Mouse (Mus musculus) activated CD4-positive, CD25-positive, alpha-beta regulatory T cell, adult 4 months (primary cell): Measurements from ENCODE around the gene Zfp335. TPM values are rescaled to one million over a fixed set of nuclear protein-coding genes. Genes with fewer than 3 reads are reported as not detected.
"Not testable (repeated sequence)": the region's sequence is repeated elsewhere in the genome, so short reads cannot be mapped to it uniquely, and the experiment has no call there.

Source experiments
- ATAC-seq: one replicate; pipeline ENCODE4 v1.8.0; 2017
- polyA plus RNA-seq, 2 experiments: library from polyadenylated mRNA; unstranded; fragments of 100-300 nt; shearing (Covaris generic); gene quantifications; one replicate each; pipeline ENCODE4 v1.2.1; 2017

The Zfp335 gene
- polyA plus RNA-seq, 2 experiments from 2014 or later, result 6.7 to 9.0 TPM

DNA sequence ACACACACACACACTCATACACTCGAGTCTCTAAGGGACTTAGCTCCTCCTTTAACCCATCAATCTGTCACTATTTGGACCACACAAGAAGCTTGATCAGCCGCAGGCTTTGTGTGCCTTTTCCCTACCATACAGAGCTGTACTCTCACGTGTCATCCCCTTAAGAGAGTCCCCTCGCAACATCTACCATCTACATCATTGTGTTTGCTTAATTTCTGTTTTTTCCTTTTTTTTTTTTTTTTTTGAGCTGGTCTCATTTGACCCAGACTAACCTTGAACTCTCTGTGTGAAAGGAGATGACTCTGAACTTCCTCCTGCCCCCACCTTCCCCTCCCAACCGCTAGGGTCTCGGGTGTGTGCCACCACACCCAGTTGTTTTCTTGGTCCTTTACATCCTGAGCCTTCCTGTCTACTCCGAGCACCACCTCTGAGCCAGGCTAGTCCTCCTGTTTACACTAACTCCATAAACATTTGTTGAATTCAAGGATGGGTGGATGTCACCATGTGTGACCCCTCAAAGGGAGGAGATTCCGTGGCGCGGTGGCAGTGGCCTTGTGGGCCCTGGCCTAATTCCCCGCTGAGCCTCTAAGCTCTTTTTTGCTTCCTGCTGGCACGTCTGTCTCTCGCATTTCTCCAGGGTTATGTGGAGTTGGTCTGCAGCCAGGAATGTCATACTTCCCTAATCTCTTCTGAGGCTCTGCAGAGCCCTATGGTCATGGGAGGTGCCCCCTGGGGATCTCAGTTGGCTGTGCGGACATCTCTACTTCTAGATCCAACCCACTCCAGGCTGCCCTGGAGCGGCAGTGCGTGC is 44.6 kb downstream of the Zfp335 start:
- ATAC-seq, result peak; percentile 58

DNA sequence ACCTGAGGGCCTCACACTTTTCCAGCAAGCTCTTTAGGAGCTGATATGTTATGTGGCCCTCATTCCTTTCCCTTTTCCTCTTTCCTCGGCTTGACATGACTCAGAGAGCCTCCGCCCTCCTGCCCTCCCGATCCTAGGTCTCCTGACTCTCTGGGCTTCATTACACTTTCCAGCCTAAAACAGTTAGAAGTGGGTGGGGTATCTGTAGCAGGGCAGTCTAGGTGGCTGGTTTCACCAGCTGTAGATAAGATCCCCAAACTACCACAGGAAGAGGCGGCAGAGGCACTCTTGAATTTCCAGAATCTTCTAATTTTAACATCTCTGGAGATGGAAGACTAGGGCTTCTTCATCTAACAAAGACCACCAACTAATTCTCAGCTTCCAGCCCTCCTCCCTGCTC is 47.0 kb downstream of the Zfp335 start:
- no peak for ATAC-seq

DNA sequence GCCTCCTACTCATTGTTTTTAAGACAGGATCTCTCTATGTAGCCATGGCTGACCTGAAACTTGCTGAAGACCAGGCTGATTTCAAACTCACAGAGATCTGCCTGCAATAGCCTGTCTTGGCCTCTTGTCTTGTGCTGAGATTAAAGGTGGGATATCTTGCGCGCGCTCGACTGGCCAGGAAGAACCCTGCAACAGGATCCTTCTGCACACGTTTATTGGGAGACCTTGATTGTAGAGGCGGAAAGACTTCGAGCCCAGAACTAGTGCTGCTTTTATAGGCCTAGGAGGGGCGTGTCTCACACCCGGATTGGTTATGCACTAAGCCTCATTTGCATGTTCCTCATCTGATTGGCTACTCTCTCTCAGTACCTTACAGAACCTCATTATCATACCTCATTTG is 48.1 kb downstream of the Zfp335 start:
- ATAC-seq, result not testable (repeated sequence)

DNA sequence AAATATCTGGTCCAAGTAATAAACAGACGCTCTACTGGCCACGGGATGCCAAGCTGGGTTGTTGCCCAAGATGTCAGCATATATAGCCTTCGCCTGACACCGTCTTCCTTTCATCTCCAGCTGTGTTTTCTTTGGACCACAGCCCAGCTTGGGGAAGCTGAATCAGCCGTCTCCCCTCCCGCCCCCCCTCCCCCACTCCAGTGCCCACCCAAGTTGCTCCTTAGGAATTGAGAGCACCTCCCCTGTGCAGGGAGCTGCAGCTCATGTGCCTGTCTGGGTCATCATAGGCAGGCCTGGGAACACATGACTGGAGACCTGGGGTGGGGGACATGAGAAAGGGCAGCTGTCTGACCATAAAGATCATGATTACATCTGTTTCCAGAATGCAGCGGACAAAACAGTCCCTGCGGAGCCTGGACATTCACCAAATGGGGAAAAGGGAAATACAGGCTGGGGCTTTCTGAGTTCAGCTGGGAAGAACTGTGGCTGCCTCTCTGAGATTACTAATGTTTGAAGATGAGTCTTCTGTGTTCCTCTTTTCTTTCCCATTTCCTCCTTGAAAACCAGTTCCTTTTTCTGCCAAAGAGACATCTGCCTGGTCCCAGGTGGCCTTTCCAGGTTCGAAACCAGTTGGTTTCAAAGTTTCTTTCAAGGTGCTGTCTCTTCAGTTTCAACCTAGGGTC is 49.2 kb downstream of the Zfp335 start:
- ATAC-seq, result no peak

DNA sequence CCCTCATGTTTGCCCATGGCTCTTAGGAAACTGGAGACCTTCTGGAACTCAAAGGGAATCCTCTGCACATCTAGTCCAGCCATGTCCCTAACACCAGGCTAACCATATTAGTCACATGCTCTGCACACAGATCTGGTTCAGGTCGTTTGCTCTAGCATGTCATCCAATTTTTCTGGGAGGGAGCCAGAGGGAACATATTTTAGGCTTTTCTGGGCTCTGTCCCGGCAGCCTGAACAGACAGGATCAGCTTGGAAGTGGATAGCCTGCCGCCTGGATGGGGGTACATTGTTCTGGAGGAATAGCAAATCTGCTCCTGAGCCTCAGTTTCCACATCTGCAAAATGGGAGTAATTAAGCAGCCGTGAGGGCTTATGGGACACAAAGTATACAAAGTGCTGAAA is 50.5 kb downstream of the Zfp335 start:
- no peak for ATAC-seq

DNA sequence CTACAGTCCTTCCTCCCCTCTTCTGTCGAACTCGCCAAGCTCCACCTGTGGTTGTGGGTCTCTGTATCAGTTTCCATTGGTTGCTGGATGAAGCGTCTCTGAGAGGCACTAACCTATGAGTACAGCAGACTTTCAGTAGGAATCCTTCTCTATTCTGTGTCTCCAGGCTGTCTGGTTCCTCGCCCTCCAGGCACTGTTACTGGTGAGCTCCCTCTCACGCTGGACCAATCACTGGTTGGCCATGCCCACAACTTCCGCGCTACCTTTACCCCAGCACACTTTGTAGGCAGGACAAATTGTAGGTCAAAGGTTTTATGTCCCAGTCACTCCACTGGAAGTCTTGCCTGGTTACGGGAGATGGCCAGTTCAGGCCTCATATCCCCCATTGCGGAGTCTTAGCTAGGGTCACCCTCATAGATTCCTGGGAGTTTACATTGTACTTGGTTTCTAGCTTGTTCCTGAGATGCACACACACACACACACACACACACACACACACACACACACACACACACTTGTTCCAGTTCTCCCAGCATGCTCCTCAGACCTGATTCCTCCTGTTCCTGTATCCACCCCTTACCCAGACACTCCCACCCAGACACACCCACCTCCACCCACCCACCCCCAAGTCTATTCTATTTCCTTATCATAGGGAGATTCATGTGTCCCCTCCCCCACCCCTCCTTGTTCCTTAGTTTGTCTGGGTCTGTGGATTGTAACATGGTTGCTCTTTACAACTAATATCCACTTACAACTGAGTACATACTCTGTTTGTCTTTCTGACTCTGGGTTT is 51.7 kb downstream of the Zfp335 start:
- no peak for ATAC-seq

DNA sequence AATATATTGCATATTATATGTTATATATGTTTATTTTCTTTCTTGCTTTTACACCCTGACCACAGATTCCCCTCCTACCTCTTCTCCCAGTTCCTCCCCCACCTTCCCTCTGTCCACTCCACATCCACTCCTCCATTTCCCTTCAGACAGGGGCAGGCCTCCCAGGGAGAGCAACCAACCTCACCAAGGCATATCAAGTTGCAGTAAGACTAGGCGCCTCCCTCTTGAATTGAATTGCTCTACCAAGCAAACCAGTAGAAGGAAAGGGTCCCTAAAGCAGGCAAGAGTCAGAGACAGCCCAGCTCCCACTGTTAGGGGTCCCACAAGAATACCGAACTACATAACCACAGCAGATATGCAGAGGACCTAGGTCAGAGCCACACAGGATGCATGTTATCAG is 52.4 kb downstream of the Zfp335 start:
- no peak for ATAC-seq

DNA sequence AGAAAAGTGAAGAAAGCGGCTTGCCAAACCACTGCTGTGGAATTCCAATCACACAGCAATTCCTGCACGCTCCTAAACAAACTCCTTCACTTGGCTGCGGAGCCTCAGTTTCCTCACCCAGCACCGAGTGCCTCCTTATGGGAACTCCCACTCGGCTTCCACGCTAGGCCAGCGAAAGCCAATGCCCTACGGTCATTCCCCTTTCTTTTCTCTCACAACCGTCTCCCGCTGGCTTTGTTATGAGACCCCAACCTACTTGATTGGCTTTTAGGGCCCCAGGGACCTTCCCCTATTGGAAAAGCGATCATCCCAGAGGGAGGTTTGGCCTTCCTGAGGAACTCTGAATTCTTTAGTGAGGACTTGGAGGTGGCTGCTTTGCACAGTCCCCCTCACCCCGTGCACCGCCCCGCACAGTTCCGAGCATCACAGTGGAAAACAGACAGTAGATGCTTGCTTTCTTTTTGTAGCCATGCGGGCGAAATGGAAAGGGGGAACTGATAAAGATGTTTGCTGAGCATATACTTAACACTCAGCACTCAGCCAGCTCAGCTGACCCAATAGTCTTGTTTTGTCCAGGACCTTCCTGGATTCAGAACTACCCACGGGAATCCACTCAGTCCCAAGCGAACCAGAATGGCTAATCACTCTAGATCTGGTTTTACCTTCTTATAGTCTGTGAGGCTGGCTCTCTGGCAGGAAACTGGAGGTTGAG is 53.6 kb downstream of the Zfp335 start:
- no peak for ATAC-seq

DNA sequence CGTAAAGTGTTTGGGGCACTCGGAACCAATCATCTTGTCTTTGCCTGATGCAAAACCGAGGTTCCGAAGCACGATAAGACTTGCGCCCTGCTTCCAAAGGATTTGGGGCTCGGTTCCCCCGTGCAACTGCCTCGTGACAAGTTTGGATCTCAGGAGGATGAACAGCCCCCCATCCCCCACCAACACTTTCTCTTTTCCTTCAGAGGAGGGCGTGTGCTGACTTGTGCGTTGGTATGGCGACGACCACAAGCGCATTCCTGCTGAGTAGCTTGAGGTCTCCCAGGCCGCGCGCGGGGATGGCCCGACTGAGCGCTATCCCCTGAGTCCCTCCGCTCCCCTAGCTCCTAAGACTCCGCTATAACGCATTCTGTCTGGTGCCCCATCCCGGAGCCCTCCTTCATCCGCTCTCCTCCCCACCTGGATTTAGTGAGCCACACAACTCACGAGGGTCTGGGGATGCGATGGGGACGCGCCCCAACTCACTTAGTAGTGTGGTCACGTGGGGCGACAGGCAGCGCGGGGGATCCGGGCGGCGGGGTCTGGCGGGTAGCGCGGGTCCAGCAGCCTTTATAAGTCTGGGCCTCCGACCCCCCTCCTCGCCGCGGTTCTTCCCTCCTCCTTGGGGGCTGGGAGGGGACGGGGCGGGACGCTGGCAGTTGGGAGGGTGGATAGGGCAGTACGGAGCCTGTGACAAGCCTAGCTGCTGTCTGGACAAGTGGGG is 54.3 kb downstream of the Zfp335 start, which contains the start of gene Pltp:
Gene Pltp, minus strand, starts transcription at position 611 of the 721 bp plus-strand sequence.
- peak; percentile 71 for ATAC-seq

DNA sequence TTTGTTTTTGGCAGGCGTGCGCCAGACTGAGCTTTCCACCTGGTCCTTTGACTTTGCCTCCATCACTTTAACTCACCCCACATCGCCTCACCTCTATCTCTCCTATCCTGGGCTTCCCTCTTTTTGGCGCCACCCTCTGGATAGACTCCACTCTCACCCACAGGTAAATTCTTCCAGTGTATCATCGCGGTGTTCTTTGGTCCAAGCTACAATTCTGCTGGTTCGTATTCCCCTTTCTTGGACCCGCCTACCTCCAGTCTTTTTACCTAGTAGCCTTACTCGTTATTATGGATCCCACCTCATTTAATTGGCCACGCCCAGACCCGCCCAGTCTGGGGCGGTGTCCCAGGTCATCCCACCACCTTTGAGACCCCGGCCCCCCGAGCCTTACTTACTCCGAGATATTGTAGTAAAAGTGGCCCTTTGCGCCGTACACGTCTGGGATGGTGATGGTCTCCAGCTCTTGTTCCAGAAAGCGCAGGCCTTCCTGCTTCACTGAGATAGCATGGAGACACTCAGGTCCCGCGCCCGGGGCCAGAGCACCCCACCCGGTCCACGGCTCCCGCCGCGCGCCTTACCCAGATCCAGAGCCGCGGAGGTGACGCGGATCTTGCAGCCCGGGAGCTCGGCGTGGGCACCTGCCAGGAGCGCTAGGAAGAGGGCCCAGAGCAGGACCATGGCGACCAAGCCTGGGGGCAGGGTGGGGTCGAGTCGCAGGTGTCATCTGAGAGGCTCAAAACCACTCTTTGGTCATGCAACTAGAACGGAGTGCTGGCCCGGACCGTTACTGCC is 55.1 kb downstream of the Zfp335 start:
- peak; percentile 17 for ATAC-seq

DNA sequence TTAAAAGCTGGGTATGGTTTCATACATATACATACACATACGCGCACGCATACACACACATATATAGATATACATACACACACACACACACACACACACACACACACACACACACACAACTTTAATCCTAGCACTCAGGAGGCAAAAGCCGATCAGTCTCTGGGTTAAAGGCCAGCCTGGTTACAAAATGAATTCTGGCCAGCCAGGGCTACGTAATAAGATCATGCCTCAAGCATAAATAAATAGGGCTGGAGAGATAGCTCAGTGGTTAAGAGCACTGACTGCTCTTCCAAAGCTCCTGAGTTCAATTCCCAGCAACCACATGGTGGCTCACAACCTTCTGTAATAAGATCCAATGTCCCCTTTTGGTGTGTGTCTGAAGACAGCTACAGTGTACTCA is 56.0 kb downstream of the Zfp335 start:
- ATAC-seq, result not testable (repeated sequence)

DNA sequence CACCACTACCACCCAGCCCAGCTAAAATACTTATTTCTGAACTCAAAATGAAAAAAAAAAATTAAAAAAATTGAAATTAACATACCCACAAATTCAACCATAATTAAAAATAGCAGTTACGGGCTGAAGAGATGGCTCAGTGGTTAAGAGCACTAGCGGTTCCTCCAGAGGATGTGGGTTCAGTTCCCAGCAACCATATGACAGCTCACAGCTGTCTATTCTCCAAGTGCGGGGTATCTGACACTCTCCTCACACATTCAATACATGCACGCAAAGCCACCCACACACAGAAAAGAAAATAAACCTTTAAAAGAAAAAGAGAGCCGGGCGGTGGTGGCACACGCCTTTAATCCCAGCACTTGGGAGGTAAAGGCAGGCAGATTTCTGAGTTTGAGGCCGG is 61.5 kb downstream of the Zfp335 start:
- ATAC-seq, result peak; percentile 94

DNA sequence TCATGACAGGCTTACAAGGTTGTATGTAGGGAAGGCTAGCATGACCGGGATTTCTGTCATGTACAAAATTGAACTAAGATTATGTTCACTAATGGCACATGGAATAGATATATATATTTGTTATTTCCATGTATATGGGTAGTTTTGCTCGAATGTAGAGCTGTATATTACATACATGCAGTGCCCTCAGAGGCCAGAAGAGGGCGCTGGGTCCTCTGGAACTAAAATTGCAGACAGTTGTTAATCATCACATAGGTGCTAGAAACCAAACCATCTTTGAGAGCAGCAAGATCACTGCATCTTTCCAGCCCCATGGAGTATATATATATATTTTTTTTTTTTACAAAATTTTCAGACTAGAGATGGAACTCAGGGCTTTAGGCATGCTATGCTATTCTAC is 65.8 kb downstream of the Zfp335 start:
- ATAC-seq, result no peak

Other genes starting within 250 kb of the Zfp335 start
- gene Wfdc11, start 237.7 kb downstream of the Zfp335 start, polyA plus RNA-seq, result not detected
- not detected for gene Wfdc13, start 226.7 kb downstream of the Zfp335 start, polyA plus RNA-seq
- not detected for gene Spint4, start 213.3 kb downstream of the Zfp335 start, polyA plus RNA-seq
- not detected for gene Spint5, start 196.5 kb downstream of the Zfp335 start, polyA plus RNA-seq
- not detected for gene Wfdc3, start 165.8 kb downstream of the Zfp335 start, polyA plus RNA-seq
- gene Dnttip1, start 165.8 kb downstream of the Zfp335 start, polyA plus RNA-seq, result 1 to 10 TPM; 6.0 to 6.5 TPM
- gene Ube2c, start 141.9 kb downstream of the Zfp335 start, polyA plus RNA-seq, result 10 to 100 TPM; 46.3 to 68.1 TPM
- not detected for gene Tnnc2, start 131.8 kb downstream of the Zfp335 start, polyA plus RNA-seq
- gene Snx21, start 125.9 kb downstream of the Zfp335 start, polyA plus RNA-seq, result 1 to 10 TPM; 5.0 to 5.1 TPM
- gene Acot8, start 106.9 kb downstream of the Zfp335 start, polyA plus RNA-seq, result 10 to 100 TPM; 35.1 to 49.1 TPM
- gene Zswim3, start 106.7 kb downstream of the Zfp335 start, polyA plus RNA-seq, result 1 to 10 TPM; 3.8 to 5.4 TPM
- gene Zswim1, start 89.1 kb downstream of the Zfp335 start, polyA plus RNA-seq, result 10 to 100 TPM; 18.0 to 19.4 TPM
- gene Spata25, start 83.2 kb downstream of the Zfp335 start, polyA plus RNA-seq, result not detected
- gene Ctsa, start 78.9 kb downstream of the Zfp335 start, polyA plus RNA-seq, result 100 to 1,000 TPM; 215 to 216 TPM
- gene Neurl2, start 78.3 kb downstream of the Zfp335 start, polyA plus RNA-seq, result under 1 TPM in 1 of 2 experiments, not detected in 1; 0.69 TPM
- 1 to 10 TPM in 1 of 2 experiments, under 1 TPM in 1; 0.87 to 1.0 TPM for gene Pltp, start 54.0 kb downstream of the Zfp335 start, polyA plus RNA-seq
- 100 to 1,000 TPM; 102 to 122 TPM for gene Pcif1, start 32.5 kb downstream of the Zfp335 start, polyA plus RNA-seq
- gene Mmp9, start 29.0 kb upstream of the Zfp335 start, polyA plus RNA-seq, result 1 to 10 TPM in 1 of 2 experiments, under 1 TPM in 1; 0.78 to 1.4 TPM
- gene Slc12a5, start 49.0 kb upstream of the Zfp335 start, polyA plus RNA-seq, result under 1 TPM in 1 of 2 experiments, not detected in 1; 0.34 TPM
- gene Ncoa5, start 123.1 kb upstream of the Zfp335 start, polyA plus RNA-seq, result 10 to 100 TPM; 21.6 to 34.8 TPM
- 1 to 10 TPM; 1.2 to 1.7 TPM for gene Cd40, start 143.9 kb upstream of the Zfp335 start, polyA plus RNA-seq
- gene 1700025C18Rik, start 179.0 kb upstream of the Zfp335 start, polyA plus RNA-seq, result not detected